Mouse (Mus musculus) MEL (cell line): ENCODE data around the gene Frmd5.

Source experiments
- BHLHE40 ChIP-seq: IDR thresholded peaks from 2 replicates; pipeline ENCODE4 v1.6.1; 2012; ENCODE audit warnings: low read depth, mild to moderate bottlenecking, inconsistent platforms, low read length, improper control_type of control experiment, borderline replicate concordance
- CHD2 ChIP-seq: IDR thresholded peaks from 2 replicates; pipeline ENCODE4 v1.6.1; 2011; ENCODE audit warnings: low read length, improper control_type of control experiment
- CTCF ChIP-seq, 3 experiments: IDR thresholded peaks in 2 of 3; conservative IDR thresholded peaks in 1 of 3; 2 replicates each; pipeline ENCODE4 v1.5.1; 2011 to 2012; ENCODE audit warnings: low read length in 3 of 3, low read depth in 2 of 3, mild to moderate bottlenecking in 2 of 3, improper control_type of control experiment in 1 of 3, inconsistent platforms in 1 of 3, mixed read lengths in 1 of 3, moderate library complexity in 1 of 3; ENCODE audit not compliant: control insufficient read depth in 1 of 3, insufficient read depth in 1 of 3, poor library complexity in 1 of 3, severe bottlenecking in 1 of 3
- ETS1 ChIP-seq: IDR thresholded peaks from 2 replicates; pipeline ENCODE4 v1.6.1; 2012; ENCODE audit warnings: low read depth, mild to moderate bottlenecking, inconsistent platforms, low read length, improper control_type of control experiment, moderate library complexity
- GATA1 ChIP-seq: IDR thresholded peaks from 2 replicates; pipeline ENCODE4 v1.6.1; 2011; ENCODE audit warnings: low read depth, low read length, improper control_type of control experiment
- MAZ ChIP-seq: IDR thresholded peaks from 2 replicates; pipeline ENCODE4 v1.6.1; 2012; ENCODE audit warnings: low read depth, mild to moderate bottlenecking, inconsistent platforms, low read length, improper control_type of control experiment
- MYC ChIP-seq: IDR thresholded peaks from 2 replicates; pipeline ENCODE4 v1.6.1; 2011; ENCODE audit warnings: low read depth, mild to moderate bottlenecking, low read length, improper control_type of control experiment, moderate library complexity
- POLR2A ChIP-seq, 2 experiments: IDR thresholded peaks; 2 replicates each; pipeline ENCODE4 v1.6.1; 2011 to 2012; ENCODE audit warnings: low read length in 2 of 2, mild to moderate bottlenecking in 2 of 2, control low read depth in 1 of 2, improper control_type of control experiment in 1 of 2, low read depth in 1 of 2, moderate library complexity in 1 of 2; ENCODE audit not compliant: control insufficient read depth in 1 of 2, insufficient read depth in 1 of 2, poor library complexity in 1 of 2
- ZNF384 ChIP-seq: IDR thresholded peaks from 2 replicates; pipeline ENCODE4 v1.6.1; 2012; ENCODE audit warnings: low read depth, mild to moderate bottlenecking, inconsistent platforms, low read length, improper control_type of control experiment

- no peak for TF ChIP-seq CTCF (IDR thresholded peaks at IDR 0.05 in 2 of 3, conservative IDR thresholded peaks at IDR 0.05 in 1 of 3; ENCODE audit: control insufficient read depth in 1 of 3, insufficient read depth in 1 of 3, low read depth in 2 of 3, low read length in 3 of 3, poor library complexity in 1 of 3, severe bottlenecking in 1 of 3)
- TF ChIP-seq GATA1, result no peak
- TF ChIP-seq ETS1, result no peak
- TF ChIP-seq MAZ, result no peak
- no peak for TF ChIP-seq CHD2
- no peak for TF ChIP-seq POLR2A (IDR thresholded peaks at IDR 0.05; ENCODE audit: control insufficient read depth in 1 of 2, insufficient read depth in 1 of 2, low read depth in 1 of 2, low read length in 2 of 2, poor library complexity in 1 of 2)
- no peak for TF ChIP-seq BHLHE40
- TF ChIP-seq ZNF384, result no peak
- no peak for TF ChIP-seq MYC
Measured at GRCm38 (mm10) chr2:121625901-121626300, 181.0 kb downstream of the Frmd5 start.
